Mouse (Mus musculus) mouse embryonic stem cell (cell line): ENCODE results near the gene Zfp719.

Experiments
- in situ Hi-C, 2 experiments: fragments of 300-500 bp; cut with MboI; formaldehyde crosslinking; loops; 1 replicate in 1 of 2; 3 replicates in 1 of 2; pipeline ENCODE4 v1.14.3; 2019 to 2020; ENCODE audit warnings: low sequenced_read_pairs in 2 of 2, low pct_unique_long_range_greater_than_20kb in 1 of 2, mixed read lengths in 1 of 2; ENCODE audit not compliant: unreplicated experiment in 1 of 2

Gene Zfp719

DNA sequence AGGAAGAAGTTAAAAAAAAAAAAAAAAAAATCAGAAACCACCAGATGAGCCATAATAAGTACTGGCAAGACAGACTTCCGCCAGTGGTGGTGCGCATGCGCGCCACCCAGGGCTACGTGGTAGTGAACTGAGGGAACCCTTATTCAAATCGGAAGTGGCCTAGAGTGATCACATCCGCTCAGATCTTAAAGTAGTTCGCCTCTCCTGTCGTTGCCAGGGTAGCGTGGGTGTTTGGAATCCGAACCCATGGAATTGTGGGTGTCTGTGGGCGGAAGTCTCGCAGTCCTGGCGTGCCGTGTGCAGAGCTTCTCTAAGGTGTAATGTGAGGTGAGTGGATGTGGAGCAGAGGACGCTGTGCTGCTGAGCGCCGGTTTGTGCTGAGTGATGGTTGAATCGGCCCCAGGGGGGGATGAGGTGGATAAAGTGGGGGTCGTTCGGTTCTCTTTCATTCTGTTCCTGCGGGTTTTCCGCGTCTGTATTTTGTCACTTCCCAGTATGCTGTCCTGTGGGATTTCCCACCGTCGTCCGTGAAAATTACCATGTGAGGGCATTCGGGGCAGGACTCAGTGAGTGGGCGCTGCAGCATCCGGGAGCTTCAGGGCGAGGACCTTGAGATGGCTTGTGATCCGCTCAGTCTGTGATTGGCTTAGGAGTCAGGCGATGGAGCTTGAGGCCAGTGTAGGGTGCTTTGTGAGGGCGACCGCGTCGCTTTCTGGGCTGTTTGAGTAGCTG is at the start of gene Zfp719:
Gene Zfp719, plus strand, starts transcription at position 171 of the 732 bp plus-strand sequence.
- in situ Hi-C loops = loop anchor here in 1 of 2 experiments (10.0 kb wide), 1 partner anchor 95 kb away; the partner anchor contains the start of gene Ctu1

DNA sequence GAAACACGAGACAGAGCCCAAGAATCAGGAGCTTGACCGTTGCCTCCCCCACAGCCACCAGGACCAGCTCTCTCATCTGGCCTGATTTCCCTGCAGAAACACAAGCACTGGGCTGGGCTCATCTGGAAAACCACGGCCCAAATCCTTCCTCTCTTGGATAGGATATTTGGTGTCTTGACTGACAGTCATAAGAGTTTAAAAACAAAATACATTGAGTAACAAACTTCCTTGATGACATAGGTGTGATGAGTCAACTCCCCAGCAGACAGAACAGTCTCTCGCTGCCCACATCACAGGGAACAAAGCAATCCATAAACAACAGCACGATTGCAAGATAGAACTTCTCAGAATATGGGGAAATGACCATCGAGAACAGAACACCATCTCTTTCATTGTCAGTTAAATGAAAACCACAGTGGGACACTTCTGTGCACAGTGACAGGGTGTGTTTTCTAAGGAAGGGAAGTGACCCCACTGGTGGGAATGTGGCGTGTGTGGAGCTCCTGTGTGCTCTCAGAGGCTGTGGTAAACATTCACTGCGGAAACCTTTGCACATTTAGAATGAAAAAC is 49.1 kb upstream of the Zfp719 start:
- in situ Hi-C loops = no loop called here

DNA sequence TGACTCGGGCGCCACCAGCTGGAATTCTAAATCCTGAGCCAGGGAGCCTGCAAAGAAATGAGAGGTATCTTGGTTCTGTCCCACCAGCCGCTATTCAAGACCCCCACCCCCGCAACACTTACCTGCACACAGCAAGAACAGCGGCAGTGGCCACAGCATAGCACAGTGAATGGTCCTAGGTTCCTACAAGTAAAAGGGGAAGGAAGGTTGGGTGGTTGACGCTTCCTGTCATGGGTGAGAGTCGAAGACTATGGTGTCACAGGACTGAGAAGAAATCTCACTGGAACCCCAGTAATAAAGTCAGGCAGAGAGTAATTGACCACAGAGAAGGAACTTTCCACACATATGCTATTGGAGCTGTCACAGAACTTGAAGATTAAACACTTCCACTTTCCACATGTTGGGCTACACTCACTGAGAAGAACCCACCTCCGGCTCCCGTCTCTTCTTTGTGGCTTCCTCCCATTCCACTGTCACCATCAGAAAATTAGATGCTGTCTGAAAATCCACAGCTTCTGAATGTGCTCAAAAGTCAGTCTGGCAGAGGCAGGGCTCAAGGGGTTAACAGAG is 46.4 kb upstream of the Zfp719 start:
- in situ Hi-C loops = no loop called here

DNA sequence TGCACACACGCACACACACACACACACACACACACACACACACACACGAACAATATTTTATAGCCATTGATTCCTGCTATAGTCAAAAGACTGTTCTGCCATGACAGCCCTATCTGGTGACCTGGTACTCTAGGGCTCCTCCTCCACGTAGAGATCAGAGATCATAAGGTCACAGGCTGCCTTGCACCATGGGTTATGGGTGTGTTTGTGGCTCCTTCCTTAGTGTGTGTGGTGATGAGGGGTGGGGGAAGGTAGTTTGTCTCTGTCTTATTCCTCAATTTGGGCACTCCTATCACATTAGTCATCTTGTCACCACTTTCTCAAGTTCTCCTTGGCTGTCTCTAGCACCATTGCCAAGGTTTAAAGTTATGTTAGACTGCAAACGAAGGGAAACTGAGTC is 40.9 kb upstream of the Zfp719 start:
- in situ Hi-C loops = no loop called here

DNA sequence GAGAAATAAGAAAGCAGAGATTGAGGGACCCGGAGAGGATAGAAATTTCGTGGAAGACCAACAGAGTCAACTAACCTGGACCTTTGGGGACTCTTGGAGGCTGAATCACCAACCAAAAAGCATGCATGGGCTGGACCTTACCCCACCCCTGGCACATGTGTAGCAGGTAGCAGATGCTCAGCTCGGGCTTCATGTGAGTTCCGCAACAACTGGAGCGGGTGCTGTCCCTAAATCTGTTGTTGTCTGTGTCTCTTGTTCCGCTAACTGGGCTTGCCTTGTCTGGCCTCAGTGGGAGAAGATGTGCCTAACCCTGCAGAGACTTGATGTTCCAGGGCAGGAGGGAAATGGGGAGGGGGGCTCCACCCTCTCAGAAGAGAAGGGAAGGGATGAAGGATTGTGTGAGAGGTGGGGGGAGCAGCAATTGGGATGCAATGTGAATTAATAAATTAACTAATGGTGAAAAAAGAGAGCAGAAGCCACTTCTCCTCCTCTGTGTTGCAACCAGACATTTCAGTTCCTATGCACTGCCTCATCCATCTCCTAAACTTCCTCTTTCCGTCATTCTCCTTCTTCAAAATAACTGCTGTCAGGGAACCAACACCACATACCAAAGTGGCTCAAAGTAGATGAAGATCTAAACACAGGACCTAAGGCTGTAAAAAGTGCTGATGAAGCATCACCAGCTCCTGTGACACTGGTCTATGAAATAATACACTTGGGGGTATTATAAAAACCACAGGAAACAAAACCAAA is 35.0 kb upstream of the Zfp719 start, which contains the start of gene Cd33:
Gene Cd33, minus strand, starts transcription at position 204 of the 753 bp plus-strand sequence.
- in situ Hi-C loops = no loop called here

DNA sequence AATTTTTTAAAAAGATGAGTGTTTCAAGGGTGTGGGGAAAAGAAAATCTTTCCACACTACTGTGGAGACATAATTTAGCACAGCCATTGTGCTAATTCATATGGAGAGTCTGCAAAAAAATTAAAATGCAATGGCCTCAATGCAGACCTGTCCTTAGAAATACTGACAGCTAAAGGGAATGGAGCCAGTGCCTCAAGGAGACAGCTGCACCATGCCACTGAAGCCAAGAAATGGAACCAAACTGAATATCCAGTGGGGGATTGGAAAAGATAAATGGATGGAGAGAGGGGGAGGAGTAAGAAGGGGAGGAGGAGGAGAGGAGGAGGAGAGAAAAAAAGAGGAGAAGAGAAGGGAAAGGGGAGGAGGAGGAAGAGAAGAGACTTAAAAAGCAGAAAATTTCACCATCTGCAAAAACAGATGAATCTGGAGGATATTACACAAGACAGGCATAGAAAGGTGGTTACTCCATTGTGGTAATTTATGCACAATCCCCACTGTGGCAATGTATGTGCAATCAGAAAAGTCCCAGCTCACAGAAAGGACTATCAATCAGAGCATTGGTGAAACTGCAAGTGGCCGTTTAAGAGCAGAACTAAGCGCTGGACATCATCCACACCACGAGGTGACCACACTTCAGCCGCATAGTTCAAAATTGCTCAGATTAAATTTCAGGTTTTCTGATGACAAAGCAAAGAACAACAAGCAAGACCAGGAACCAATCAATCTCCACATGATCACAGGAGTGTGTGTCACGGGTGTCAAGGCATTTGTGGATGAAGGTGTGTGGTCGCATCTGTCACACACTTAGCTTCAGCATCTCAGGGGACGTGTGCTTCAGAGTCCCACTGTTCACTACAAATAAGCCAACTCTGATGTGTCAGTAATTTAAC is 33.5 kb upstream of the Zfp719 start:
- in situ Hi-C loops = no loop called here

DNA sequence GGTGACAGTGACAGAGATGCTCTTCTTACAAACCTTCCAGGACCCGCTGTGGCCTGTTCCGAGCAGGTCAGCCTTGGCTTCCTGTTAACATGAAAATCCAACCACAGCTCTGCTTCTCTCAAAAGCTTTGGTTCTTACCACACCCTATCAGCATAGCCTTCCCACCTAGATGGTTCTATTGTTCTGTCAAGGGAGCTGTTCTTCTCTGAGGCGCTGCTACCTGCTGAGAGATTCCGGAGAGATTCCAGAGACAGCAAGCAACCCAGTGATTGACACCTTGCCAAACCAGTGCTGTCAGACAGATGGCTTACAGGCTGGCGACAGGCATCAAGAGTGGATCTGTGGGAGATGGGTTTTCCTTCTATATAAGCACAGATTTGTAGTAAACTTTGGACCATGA is 31.7 kb upstream of the Zfp719 start:
- in situ Hi-C loops = no loop called here

DNA sequence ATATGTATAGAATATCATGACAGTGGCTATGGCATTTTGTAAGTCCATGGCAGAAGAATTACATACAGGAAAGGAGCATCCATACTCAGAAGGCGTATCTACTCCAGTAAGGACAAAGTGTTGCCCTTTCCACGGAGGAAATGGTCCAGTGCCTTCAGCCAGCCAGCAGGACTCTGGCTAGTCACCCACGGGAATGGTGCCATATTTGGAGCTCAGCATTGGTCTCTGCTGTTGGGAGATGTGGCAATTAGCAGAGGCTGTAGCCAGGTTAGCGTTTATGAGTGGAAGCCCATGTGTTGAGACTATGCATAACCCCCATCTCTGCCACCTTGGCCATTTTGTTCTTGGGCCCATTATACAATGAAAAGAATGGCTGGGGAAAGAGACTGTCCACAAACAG is 31.2 kb upstream of the Zfp719 start:
- in situ Hi-C loops = no loop called here

- in situ Hi-C loops = no loop called here
Measured at GRCm38 (mm10) chr7:43553153-43553552, 26.3 kb upstream of the Zfp719 start.

GRCm38 (mm10) chr7:43554550-43554949 is 24.9 kb upstream of the Zfp719 start:
- in situ Hi-C loops = no loop called here

DNA sequence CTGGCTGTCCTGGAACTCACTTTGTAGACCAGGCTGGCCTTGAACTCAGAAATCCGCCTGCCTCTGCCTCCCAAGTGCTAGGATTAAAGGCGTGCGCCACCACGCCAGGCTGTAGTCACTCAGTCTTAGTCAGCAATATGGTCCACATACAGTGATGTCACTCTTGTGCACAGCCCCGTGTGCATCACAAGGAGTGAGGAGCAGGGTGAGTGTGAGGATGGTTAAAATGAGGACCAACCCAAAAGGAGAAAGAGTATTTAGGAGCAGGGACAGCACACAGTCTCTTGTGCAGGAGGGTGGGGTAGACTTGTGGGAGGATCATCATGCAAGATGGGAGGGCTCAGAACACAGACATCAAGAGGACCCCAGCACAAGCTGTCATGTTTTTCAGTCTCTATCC is 24.1 kb upstream of the Zfp719 start:
- in situ Hi-C loops = no loop called here

GRCm38 (mm10) chr7:43556901-43557300 is 22.5 kb upstream of the Zfp719 start:
- in situ Hi-C loops = no loop called here

DNA sequence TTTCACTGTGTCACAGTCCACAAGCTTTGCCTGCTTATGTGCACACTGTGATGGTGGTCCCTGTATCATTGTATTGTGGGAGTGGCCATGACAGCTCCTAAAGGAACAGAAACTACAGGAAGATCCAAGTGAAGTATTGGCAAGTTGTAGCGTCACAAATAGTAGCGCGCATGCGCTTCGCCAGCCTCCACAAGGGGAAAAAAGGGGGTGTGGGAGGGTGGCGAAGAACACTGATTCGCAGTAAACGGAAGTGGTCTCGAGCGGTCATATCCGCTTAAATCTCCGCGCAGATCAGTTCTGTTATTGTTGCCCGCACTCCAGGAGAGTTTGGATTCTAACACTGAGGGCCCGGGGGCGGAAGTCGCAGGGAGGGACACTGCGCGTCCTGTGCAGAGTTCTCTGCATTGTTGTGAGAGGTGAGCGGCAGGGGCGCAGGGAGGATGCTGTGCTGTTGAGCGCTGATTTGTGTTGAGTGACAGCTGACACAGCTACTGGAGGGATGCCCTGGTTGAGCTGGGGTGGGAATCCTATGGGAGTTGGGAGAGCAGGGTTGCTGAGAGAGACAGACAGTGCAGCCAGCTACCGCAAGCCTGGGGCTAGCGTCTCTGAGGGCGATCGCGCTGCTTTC is 17.3 kb upstream of the Zfp719 start, which contains the start of gene Zfp658:
Gene Zfp658, plus strand, starts transcription at position 251 of the 628 bp plus-strand sequence.
- in situ Hi-C loops = no loop called here

- in situ Hi-C loops = no loop called here
Measured at GRCm38 (mm10) chr7:43562651-43563070, 16.7 kb upstream of the Zfp719 start.

GRCm38 (mm10) chr7:43563300-43563699 is 16.1 kb upstream of the Zfp719 start:
- in situ Hi-C loops = no loop called here

GRCm38 (mm10) chr7:43571216-43571615 is 8.2 kb upstream of the Zfp719 start:
- in situ Hi-C loops = no loop called here

- in situ Hi-C loops = loop anchor here in 1 of 2 experiments (10.0 kb wide), 1 partner anchor 94 kb away; the partner anchor contains the start of gene Ctu1
Measured at GRCm38 (mm10) chr7:43580526-43580925, 1.1 kb downstream of the Zfp719 start.
